ENCODE assay signal across 26 mouse cellular contexts in the genomic region with DNA sequence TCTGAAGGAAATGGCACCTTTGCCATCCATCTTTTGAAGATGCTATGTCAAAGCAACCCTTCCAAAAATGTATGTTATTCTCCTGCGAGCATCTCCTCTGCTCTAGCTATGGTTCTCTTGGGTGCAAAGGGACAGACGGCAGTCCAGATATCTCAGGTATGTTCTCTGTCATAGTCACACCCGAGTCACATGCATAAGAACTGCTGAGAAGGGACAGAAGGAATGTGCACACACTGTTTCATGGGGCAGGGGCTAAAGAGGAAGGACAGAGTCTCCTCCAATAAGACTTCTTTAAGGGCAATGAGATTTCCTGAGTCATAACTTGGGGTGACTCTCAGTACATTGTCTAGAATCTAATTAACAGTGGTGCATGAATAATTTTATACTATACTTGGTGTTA. TPM values are rescaled to one million over a fixed set of nuclear protein-coding genes. Genes with fewer than 3 reads are reported as not detected.
"Had no signal": no experiment of that assay in that cellular context is flagged by ENCODE, and none has a peak within 500 bp of the region (broad histone marks: within the 10 kb centered on the region; RNA-seq: fewer than 3 reads in every experiment).

No protein-coding gene starts in this region.

- H3K27ac ChIP-seq: heart, embryonic 10.5 days; hindbrain, embryonic 10.5 days; hindbrain, embryonic 12.5 days; hindbrain, embryonic 14.5 days; intestine, embryonic 15.5 days; layer of hippocampus, adult 2 months; left cerebral cortex, adult 2 months; limb, embryonic 10.5 days; limb, embryonic 12.5 days had no signal

- H3K36me3 ChIP-seq: heart, embryonic 10.5 days; hindbrain, embryonic 10.5 days; hindbrain, embryonic 12.5 days; intestine, embryonic 15.5 days; limb, embryonic 10.5 days; limb, embryonic 12.5 days had no signal

- H3K27me3 ChIP-seq: heart, embryonic 12.5 days; hindbrain, embryonic 12.5 days; intestine, embryonic 15.5 days; limb, embryonic 12.5 days had no signal

- H3K4me2 ChIP-seq: heart, embryonic 12.5 days; hindbrain, embryonic 12.5 days; hindbrain, embryonic 14.5 days; limb, embryonic 12.5 days; liver, embryonic 11.5 days had no signal

- H3K9ac ChIP-seq: heart, embryonic 12.5 days; hindbrain, embryonic 12.5 days; hindbrain, embryonic 14.5 days; intestine, embryonic 15.5 days; limb, embryonic 12.5 days had no signal

- H3K9me3 ChIP-seq: heart, embryonic 10.5 days; heart, embryonic 12.5 days; hindbrain, embryonic 10.5 days; hindbrain, embryonic 12.5 days; intestine, embryonic 15.5 days; limb, embryonic 10.5 days; limb, embryonic 12.5 days had no signal

- DNase-seq: gastrocnemius, adult 2 months; gastrocnemius, postnatal 10 days; gastrocnemius, postnatal 25 days; heart, postnatal 10 days; heart, postnatal 4 days; kidney, adult 18-20 months; kidney, adult 8-10 months; kidney, postnatal 10 days; kidney, postnatal 25 days; kidney, postnatal 4 days; liver had no signal

- ATAC-seq: hindbrain, embryonic 16.5 days; inflammation-experienced regulatory T-cells, adult 6 months; intestine, embryonic 15.5 days had no signal

- H3K4me3 ChIP-seq: heart, embryonic 10.5 days; heart, embryonic 12.5 days; hindbrain, embryonic 10.5 days; hindbrain, embryonic 12.5 days; intestine, embryonic 15.5 days; layer of hippocampus, adult 2 months; left cerebral cortex, adult 2 months; limb, embryonic 10.5 days; limb, embryonic 12.5 days had no signal

RNA-seq across cellular contexts. Expression of a gene that starts 20.7 kb away (rescaled TPM):
- polyA plus RNA-seq: kidney, embryonic 14.5 days; kidney, embryonic 16.5 days; limb, embryonic 10.5 days; limb, embryonic 12.5 days; liver, embryonic 11.5 days had no signal
